In genomic region chr14:60368769-60369666, GRCm38 (mm10) we compare ENCODE assay signal across 16 mouse cellular contexts. TPM values are rescaled to one million over a fixed set of nuclear protein-coding genes. Genes with fewer than 3 reads are reported as not detected.
DNase-seq lines count a peak whose midpoint lies in the region; ATAC-seq and TF ChIP-seq lines count a peak whose summit lies in the region.
"Had no signal": no experiment of that assay in that cellular context is flagged by ENCODE, and none has a peak within 500 bp of the region (broad histone marks: within the 10 kb centered on the region; RNA-seq: fewer than 3 reads in every experiment).

No protein-coding gene starts in this region.

- no peaks in the 10 kb centered on the region for H3K9me3 ChIP-seq in forebrain, embryonic 10.5 days
- H3K9me3 ChIP-seq in forebrain, postnatal 0 days (ENCODE audit: low read length): no peaks in the 10 kb centered on the region
- H3K9me3 ChIP-seq in embryonic facial prominence, embryonic 14.5 days (ENCODE audit: control insufficient read depth, low read length): no peaks in the 10 kb centered on the region
- H3K9me3 ChIP-seq in midbrain, embryonic 13.5 days: no peaks in the 10 kb centered on the region
- H3K9me3 ChIP-seq: heart, embryonic 10.5 days; limb, embryonic 15.5 days had no signal

- H3K4me2 ChIP-seq in forebrain, postnatal 0 days (ENCODE audit: low read depth): no peak overlapping the region
- no peak overlapping the region for H3K4me2 ChIP-seq in embryonic facial prominence, embryonic 14.5 days (ENCODE audit: low read depth, low read length)
- H3K4me2 ChIP-seq in midbrain, embryonic 13.5 days (replicated peaks): no peak overlapping the region
- H3K4me2 ChIP-seq: limb, embryonic 15.5 days had no signal

- DNase-seq in forebrain, embryonic 10.5 days (ENCODE audit: extremely low spot score, low spot score): peak; percentile 18
- no peak for DNase-seq in forebrain, postnatal 0 days
- DNase-seq in brain, embryonic 14.5 days (ENCODE audit: low read depth): peak; percentile 72
- peak; percentile 42 for DNase-seq in embryonic facial prominence, embryonic 14.5 days (ENCODE audit: low spot score)
- DNase-seq in thymus, postnatal 4 days: no peak
- no peak for DNase-seq in kidney, adult 8-10 months
- no peak for DNase-seq in ovary, postnatal 10 days (ENCODE audit: low spot score)
- DNase-seq: adrenal gland, postnatal 36 days; lung, adult 18-20 months had no signal

- no peak overlapping the region for H3K9ac ChIP-seq in forebrain, postnatal 0 days
- H3K9ac ChIP-seq in embryonic facial prominence, embryonic 14.5 days (ENCODE audit: low read depth, low read length): no peak overlapping the region
- H3K9ac ChIP-seq in midbrain, embryonic 13.5 days (replicated peaks): no peak overlapping the region
- H3K9ac ChIP-seq: limb, embryonic 15.5 days had no signal

- H3K4me1 ChIP-seq in forebrain, embryonic 10.5 days: peaks cover 30% of the 10 kb centered on the region
- peaks cover 5% of the 10 kb centered on the region; the same call in 1 of the 2 replicates for H3K4me1 ChIP-seq in forebrain, postnatal 0 days (ENCODE audit: insufficient read depth)
- no peaks in the 10 kb centered on the region for H3K4me1 ChIP-seq in embryonic facial prominence, embryonic 14.5 days (ENCODE audit: control insufficient read depth, insufficient read depth, low read length)
- H3K4me1 ChIP-seq in midbrain, embryonic 13.5 days (replicated peaks): peaks cover 17% of the 10 kb centered on the region
- H3K4me1 ChIP-seq: limb, embryonic 15.5 days had no signal

- no peak for TF ChIP-seq POLR2A in brain, embryonic 14.5 days (IDR thresholded peaks at IDR 0.05; ENCODE audit: borderline replicate concordance, extremely low read depth, insufficient read depth, insufficient read length, poor library complexity, severe bottlenecking)

- TF ChIP-seq CTCF in forebrain, postnatal 0 days (IDR thresholded peaks at IDR 0.05; ENCODE audit: low read depth): no peak
- no peak for TF ChIP-seq CTCF in brain, embryonic 14.5 days (IDR thresholded peaks at IDR 0.05; ENCODE audit: borderline replicate concordance, extremely low read depth, insufficient read depth, insufficient read length)

- H3K27ac ChIP-seq in forebrain, embryonic 10.5 days: peak overlapping the region; percentile 53
- no peak overlapping the region for H3K27ac ChIP-seq in forebrain, postnatal 0 days (ENCODE audit: low read depth, low read length)
- H3K27ac ChIP-seq in embryonic facial prominence, embryonic 14.5 days (replicated peaks; ENCODE audit: low read depth, low read length): no peak overlapping the region
- H3K27ac ChIP-seq in midbrain, embryonic 13.5 days: peak overlapping the region; percentile 46
- H3K27ac ChIP-seq: heart, embryonic 10.5 days; limb, embryonic 15.5 days had no signal

- ATAC-seq in forebrain, postnatal 0 days: no peak; the same call in none of the 2 replicates
- ATAC-seq in embryonic facial prominence, embryonic 14.5 days (ENCODE audit: low read depth): peak; percentile 30; the same call in 1 of the 2 replicates
- peak; percentile 69 for ATAC-seq in midbrain, embryonic 13.5 days
- ATAC-seq: intestine, postnatal 0 days had no signal

- 37% methylated on average over 9 of the region's 9 CpGs for WGBS in forebrain, embryonic 10.5 days
- WGBS in forebrain, postnatal 0 days: 28% methylated on average over 9 of the region's 9 CpGs
- WGBS in embryonic facial prominence, embryonic 14.5 days: 44% methylated on average over 9 of the region's 9 CpGs
- 30% methylated on average over 9 of the region's 9 CpGs for WGBS in midbrain, embryonic 13.5 days

- H3K27me3 ChIP-seq in forebrain, embryonic 10.5 days (ENCODE audit: poor library complexity, severe bottlenecking): peaks cover 30% of the 10 kb centered on the region
- H3K27me3 ChIP-seq in forebrain, postnatal 0 days (ENCODE audit: insufficient read depth, low read length): no peaks in the 10 kb centered on the region
- no peaks in the 10 kb centered on the region for H3K27me3 ChIP-seq in embryonic facial prominence, embryonic 14.5 days (replicated peaks; ENCODE audit: control insufficient read depth, insufficient read depth, low read length)
- H3K27me3 ChIP-seq in midbrain, embryonic 13.5 days: peaks cover 5% of the 10 kb centered on the region; the same call in 1 of the 2 replicates
- H3K27me3 ChIP-seq: limb, embryonic 15.5 days had no signal

- no peaks in the 10 kb centered on the region for H3K36me3 ChIP-seq in forebrain, embryonic 10.5 days (replicated peaks)
- no peaks in the 10 kb centered on the region for H3K36me3 ChIP-seq in forebrain, postnatal 0 days (ENCODE audit: insufficient read depth)
- no peaks in the 10 kb centered on the region for H3K36me3 ChIP-seq in embryonic facial prominence, embryonic 14.5 days (ENCODE audit: control insufficient read depth, insufficient read depth, low read length)
- H3K36me3 ChIP-seq in midbrain, embryonic 13.5 days: no peaks in the 10 kb centered on the region
- H3K36me3 ChIP-seq: heart, embryonic 10.5 days; limb, embryonic 15.5 days had no signal

- H3K4me3 ChIP-seq in forebrain, embryonic 10.5 days: no peak overlapping the region
- no peak overlapping the region for H3K4me3 ChIP-seq in forebrain, postnatal 0 days (ENCODE audit: low read depth, low read length)
- H3K4me3 ChIP-seq in embryonic facial prominence, embryonic 14.5 days (ENCODE audit: low read depth, low read length): no peak overlapping the region
- no peak overlapping the region for H3K4me3 ChIP-seq in midbrain, embryonic 13.5 days (replicated peaks)
- H3K4me3 ChIP-seq: heart, embryonic 10.5 days; limb, embryonic 15.5 days; myocyte had no signal

RNA-seq across cellular contexts. Expression of gene Amer2, which starts 4.0 kb away (rescaled TPM):
- 7.7 and 9.6 TPM in 2 replicates for polyA plus RNA-seq in forebrain, embryonic 10.5 days (2016; fragmentation: Nextera tagmentation; extraction: Ambion mirVana)
- total RNA-seq in forebrain, postnatal 0 days (2014; rRNA removed): 31.6 and 42.2 TPM in 2 replicates
- polyA plus RNA-seq in forebrain, postnatal 0 days (2015; fragmentation: Nextera tagmentation; extraction: Ambion mirVana): 14.4 and 28.7 TPM in 2 replicates
- 25.7 and 27.4 TPM in 2 replicates for polyA plus RNA-seq in brain, embryonic 14.5 days (2012; rRNA removed)
- 1.1 and 1.6 TPM in 2 replicates for polyA plus RNA-seq in embryonic facial prominence, embryonic 14.5 days (2014; fragmentation: Nextera tagmentation; extraction: Ambion mirVana)
- 27.2 and 30.8 TPM in 2 replicates for polyA plus RNA-seq in midbrain, embryonic 13.5 days (2015; fragmentation: Nextera tagmentation; extraction: Ambion mirVana)
- total RNA-seq: heart, postnatal 25 days had no signal
- polyA plus RNA-seq: myocyte; small intestine, adult 2 months had no signal

Comparison
In these comparisons a context has a peak if more than half of its experiments do, and no peak if none do; other contexts are left out.
1. DNase-seq: peak in forebrain, embryonic 10.5 days (single experiment), brain, embryonic 14.5 days (single experiment) and embryonic facial prominence, embryonic 14.5 days (single experiment); none in forebrain, postnatal 0 days (single experiment), thymus, postnatal 4 days (single experiment), kidney, adult 8-10 months (0 of 2) and ovary, postnatal 10 days (single experiment).
2. H3K27ac ChIP-seq: peak in forebrain, embryonic 10.5 days (single experiment) and midbrain, embryonic 13.5 days (single experiment); none in forebrain, postnatal 0 days (single experiment) and embryonic facial prominence, embryonic 14.5 days (single experiment).